ENCODE assay signal across 12 mouse cellular contexts in genomic region chr2:167512970-167513369, GRCm38 (mm10). TPM values are rescaled to one million over a fixed set of nuclear protein-coding genes. Genes with fewer than 3 reads are reported as not detected.
DNase-seq lines count a peak whose midpoint lies in the region; ATAC-seq and TF ChIP-seq lines count a peak whose summit lies in the region.
"Had no signal": no experiment of that assay in that cellular context is flagged by ENCODE, and none has a peak within 500 bp of the region (broad histone marks: within the 10 kb centered on the region; RNA-seq: fewer than 3 reads in every experiment).

No protein-coding gene starts in this region.

- H3K27me3 ChIP-seq in heart, postnatal 0 days (ENCODE audit: control insufficient read depth, insufficient read depth, low read length), result no peaks in the 10 kb centered on the region
- no peaks in the 10 kb centered on the region for H3K27me3 ChIP-seq in stomach, postnatal 0 days (ENCODE audit: control insufficient read depth, insufficient read depth, low read length)
- no peaks in the 10 kb centered on the region for H3K27me3 ChIP-seq in midbrain, embryonic 16.5 days (ENCODE audit: control insufficient read depth, insufficient read depth, low read depth, low read length)
- no peaks in the 10 kb centered on the region for H3K27me3 ChIP-seq in embryonic facial prominence, embryonic 10.5 days (replicated peaks; ENCODE audit: low read depth, poor library complexity, severe bottlenecking)
- H3K27me3 ChIP-seq: forebrain, embryonic 12.5 days; megakaryocyte, embryonic 14.5 days had no signal

- TF ChIP-seq POLR2A in bone marrow macrophage, adult 2 months (IDR thresholded peaks at IDR 0.05; ENCODE audit: borderline replicate concordance, low read depth, low read length), result no peak

- no peak overlapping the region for H3K27ac ChIP-seq in heart, postnatal 0 days (ENCODE audit: low read depth)
- H3K27ac ChIP-seq in bone marrow macrophage, adult 2 months (ENCODE audit: insufficient read depth, low read depth, low read length), result no peak overlapping the region
- H3K27ac ChIP-seq in stomach, postnatal 0 days (replicated peaks), result no peak overlapping the region
- H3K27ac ChIP-seq in midbrain, embryonic 16.5 days (ENCODE audit: low read length), result no peak overlapping the region
- H3K27ac ChIP-seq in embryonic facial prominence, embryonic 10.5 days (replicated peaks), result no peak overlapping the region
- H3K27ac ChIP-seq: forebrain, embryonic 12.5 days had no signal

- H3K36me3 ChIP-seq in heart, postnatal 0 days (replicated peaks; ENCODE audit: control insufficient read depth, insufficient read depth, low read length), result peaks cover 94% of the 10 kb centered on the region
- H3K36me3 ChIP-seq in stomach, postnatal 0 days (ENCODE audit: control insufficient read depth, insufficient read depth, low read length), result peaks cover 39% of the 10 kb centered on the region
- H3K36me3 ChIP-seq in midbrain, embryonic 16.5 days (ENCODE audit: control insufficient read depth, insufficient read depth, low read length), result peaks cover 41% of the 10 kb centered on the region
- peaks cover 100% of the 10 kb centered on the region for H3K36me3 ChIP-seq in embryonic facial prominence, embryonic 10.5 days (replicated peaks)

- TF ChIP-seq EP300 in heart, postnatal 0 days (IDR thresholded peaks at IDR 0.05; ENCODE audit: low read depth), result no peak
- TF ChIP-seq EP300 in stomach, postnatal 0 days (optimal IDR thresholded peaks at IDR 0.05), result no peak

- H3K4me1 ChIP-seq in heart, postnatal 0 days (ENCODE audit: control insufficient read depth, insufficient read depth), result peaks cover 11% of the 10 kb centered on the region
- no peaks in the 10 kb centered on the region; the same call in 1 of the 2 replicates for H3K4me1 ChIP-seq in bone marrow macrophage, adult 2 months (ENCODE audit: control insufficient read depth, insufficient read depth, low read length)
- no peaks in the 10 kb centered on the region for H3K4me1 ChIP-seq in stomach, postnatal 0 days (replicated peaks; ENCODE audit: control insufficient read depth, insufficient read depth)
- no peaks in the 10 kb centered on the region for H3K4me1 ChIP-seq in midbrain, embryonic 16.5 days (ENCODE audit: control insufficient read depth, insufficient read depth, low read length)
- H3K4me1 ChIP-seq in embryonic facial prominence, embryonic 10.5 days, result no peaks in the 10 kb centered on the region
- H3K4me1 ChIP-seq: forebrain, embryonic 12.5 days had no signal

- WGBS in heart, postnatal 0 days, result 89% methylated on average over 5 of the region's 5 CpGs
- WGBS in stomach, postnatal 0 days, result 95% methylated on average over 5 of the region's 5 CpGs
- 98% methylated on average over 5 of the region's 5 CpGs for WGBS in midbrain, embryonic 16.5 days
- 89% methylated on average over 5 of the region's 5 CpGs for WGBS in embryonic facial prominence, embryonic 10.5 days

- no peak overlapping the region for H3K9ac ChIP-seq in heart, postnatal 0 days (replicated peaks; ENCODE audit: low read depth, low read length)
- no peak overlapping the region for H3K9ac ChIP-seq in stomach, postnatal 0 days (ENCODE audit: low read length)
- H3K9ac ChIP-seq in midbrain, embryonic 16.5 days (ENCODE audit: low read depth, low read length), result no peak overlapping the region
- H3K9ac ChIP-seq: forebrain, embryonic 12.5 days had no signal

- TF ChIP-seq CTCF in heart, postnatal 0 days (IDR thresholded peaks at IDR 0.05; ENCODE audit: low read depth), result peak; percentile 29
- TF ChIP-seq CTCF in bone marrow macrophage, adult 2 months (IDR thresholded peaks at IDR 0.05; ENCODE audit: low read depth, low read length), result peak; percentile 9; the same call in 1 of the 2 replicates
- peak; percentile 60 for TF ChIP-seq CTCF in stomach, postnatal 0 days (IDR thresholded peaks at IDR 0.05; ENCODE audit: low read depth)

- no peak overlapping the region for H3K4me3 ChIP-seq in heart, postnatal 0 days (ENCODE audit: low read depth, low read length)
- H3K4me3 ChIP-seq in bone marrow macrophage, adult 2 months (ENCODE audit: insufficient read depth, low read length), result no peak overlapping the region
- H3K4me3 ChIP-seq in stomach, postnatal 0 days (ENCODE audit: low read depth, low read length), result no peak overlapping the region
- no peak overlapping the region for H3K4me3 ChIP-seq in midbrain, embryonic 16.5 days (ENCODE audit: low read depth, low read length)
- H3K4me3 ChIP-seq in embryonic facial prominence, embryonic 10.5 days, result no peak overlapping the region
- H3K4me3 ChIP-seq: forebrain, embryonic 12.5 days; megakaryocyte, embryonic 14.5 days had no signal

- no peak for ATAC-seq in heart, postnatal 0 days (ENCODE audit: insufficient read depth, low read depth)
- no peak for ATAC-seq in stomach, postnatal 0 days (ENCODE audit: low FRiP score, low TSS enrichment)
- ATAC-seq in midbrain, embryonic 16.5 days, result no peak

- DNase-seq in heart, postnatal 0 days (ENCODE audit: low spot score), result no peak
- no peak for DNase-seq in heart, postnatal 4 days
- DNase-seq in thymus, postnatal 0 days (ENCODE audit: low spot score), result peak; percentile 64
- DNase-seq in thymus, postnatal 25 days, result no peak
- no peak for DNase-seq in stomach, postnatal 0 days (ENCODE audit: low spot score)
- DNase-seq in embryonic facial prominence, embryonic 10.5 days (ENCODE audit: low spot score), result no peak
- DNase-seq: kidney, adult 11 months had no signal

- no peaks in the 10 kb centered on the region for H3K9me3 ChIP-seq in heart, postnatal 0 days (replicated peaks; ENCODE audit: control insufficient read depth, low read length)
- no peaks in the 10 kb centered on the region for H3K9me3 ChIP-seq in stomach, postnatal 0 days (ENCODE audit: control insufficient read depth, low read length)
- no peaks in the 10 kb centered on the region for H3K9me3 ChIP-seq in midbrain, embryonic 16.5 days (replicated peaks; ENCODE audit: control insufficient read depth, low read length, poor library complexity, severe bottlenecking)
- no peaks in the 10 kb centered on the region for H3K9me3 ChIP-seq in embryonic facial prominence, embryonic 10.5 days
- H3K9me3 ChIP-seq: forebrain, embryonic 12.5 days; megakaryocyte, embryonic 14.5 days had no signal

- H3K4me2 ChIP-seq in heart, postnatal 0 days (ENCODE audit: low read depth, low read length), result no peak overlapping the region
- no peak overlapping the region for H3K4me2 ChIP-seq in stomach, postnatal 0 days (replicated peaks; ENCODE audit: low read depth)
- H3K4me2 ChIP-seq in midbrain, embryonic 16.5 days (ENCODE audit: low read length), result no peak overlapping the region
- H3K4me2 ChIP-seq: forebrain, embryonic 12.5 days; heart, embryonic 11.5 days had no signal

RNA-seq across cellular contexts. Expression of gene Spata2, which starts 20.3 kb away (rescaled TPM):
- 17.2 and 17.6 TPM in 2 replicates for total RNA-seq in heart, postnatal 0 days (2014; rRNA removed; ENCODE audit: low replicate concordance)
- 9.1 and 12.2 TPM in 2 replicates for polyA plus RNA-seq in heart, postnatal 0 days (2015; fragmentation: Nextera tagmentation; extraction: Ambion mirVana)
- total RNA-seq in heart, postnatal 4 days (2021), result 10 to 100 TPM; 25.1 to 27.5 TPM
- polyA plus RNA-seq in thymus, postnatal 0 days (2015; fragmentation: Nextera tagmentation; extraction: Ambion mirVana), result 17.8 and 19.4 TPM in 2 replicates
- polyA plus RNA-seq in bone marrow macrophage, adult 2 months (2012; ENCODE audit: insufficient read depth, insufficient read length, missing spikeins), result 11.9 and 14.2 TPM in 2 replicates
- 9.4 and 11.3 TPM in 2 replicates for polyA plus RNA-seq in stomach, postnatal 0 days (2015; fragmentation: Nextera tagmentation; extraction: Ambion mirVana)
- polyA plus RNA-seq in midbrain, embryonic 16.5 days (2015; fragmentation: Nextera tagmentation; extraction: Ambion mirVana), result 32.2 and 34.4 TPM in 2 replicates
- 19.6 TPM in 2 replicates for polyA plus RNA-seq in embryonic facial prominence, embryonic 10.5 days (2016; fragmentation: Nextera tagmentation; extraction: Ambion mirVana)

RNA-seq across cellular contexts. Expression of gene Rnf114, which starts 20.5 kb away (rescaled TPM):
- 90.0 and 102 TPM in 2 replicates for total RNA-seq in heart, postnatal 0 days (2014; rRNA removed; ENCODE audit: low replicate concordance)
- 63.6 and 73.9 TPM in 2 replicates for polyA plus RNA-seq in heart, postnatal 0 days (2015; fragmentation: Nextera tagmentation; extraction: Ambion mirVana)
- total RNA-seq in heart, postnatal 4 days (2021), result 10 to 100 TPM; 39.3 to 39.4 TPM
- 138 and 145 TPM in 2 replicates for polyA plus RNA-seq in thymus, postnatal 0 days (2015; fragmentation: Nextera tagmentation; extraction: Ambion mirVana)
- 115 and 117 TPM in 2 replicates for polyA plus RNA-seq in bone marrow macrophage, adult 2 months (2012; ENCODE audit: insufficient read depth, insufficient read length, missing spikeins)
- 44.6 and 47.6 TPM in 2 replicates for polyA plus RNA-seq in stomach, postnatal 0 days (2015; fragmentation: Nextera tagmentation; extraction: Ambion mirVana)
- polyA plus RNA-seq in midbrain, embryonic 16.5 days (2015; fragmentation: Nextera tagmentation; extraction: Ambion mirVana), result 111 and 121 TPM in 2 replicates
- 133 and 142 TPM in 2 replicates for polyA plus RNA-seq in embryonic facial prominence, embryonic 10.5 days (2016; fragmentation: Nextera tagmentation; extraction: Ambion mirVana)

RNA-seq across cellular contexts. Expression of gene Snai1, which starts 25.0 kb away (rescaled TPM):
- 1.5 TPM in 1 of 2 replicates, not detected in the other for total RNA-seq in heart, postnatal 0 days (2014; rRNA removed; ENCODE audit: low replicate concordance)
- polyA plus RNA-seq in heart, postnatal 0 days (2015; fragmentation: Nextera tagmentation; extraction: Ambion mirVana), result 6.0 and 7.0 TPM in 2 replicates
- total RNA-seq in heart, postnatal 4 days (2021), result 1 to 10 TPM; 4.3 to 5.0 TPM
- 2.6 and 3.6 TPM in 2 replicates for polyA plus RNA-seq in thymus, postnatal 0 days (2015; fragmentation: Nextera tagmentation; extraction: Ambion mirVana)
- 0.49 and 0.79 TPM in 2 replicates for polyA plus RNA-seq in bone marrow macrophage, adult 2 months (2012; ENCODE audit: insufficient read depth, insufficient read length, missing spikeins)
- 6.9 and 8.3 TPM in 2 replicates for polyA plus RNA-seq in stomach, postnatal 0 days (2015; fragmentation: Nextera tagmentation; extraction: Ambion mirVana)
- polyA plus RNA-seq in midbrain, embryonic 16.5 days (2015; fragmentation: Nextera tagmentation; extraction: Ambion mirVana), result 3.9 and 4.7 TPM in 2 replicates
- polyA plus RNA-seq in embryonic facial prominence, embryonic 10.5 days (2016; fragmentation: Nextera tagmentation; extraction: Ambion mirVana), result 86.3 and 93.8 TPM in 2 replicates

Comparison
In these comparisons a context has a peak if more than half of its experiments do, and no peak if none do; other contexts are left out.
1. CTCF ChIP-seq: peak in every context shown above with its lines; median percentile 60 in stomach, postnatal 0 days; 29 in heart, postnatal 0 days; 9 in bone marrow macrophage, adult 2 months.